In genomic region chr12:111514874-111515649, GRCm38 (mm10) we compare ENCODE assay signal across 13 mouse cellular contexts. TPM values are rescaled to one million over a fixed set of nuclear protein-coding genes. Genes with fewer than 3 reads are reported as not detected.
DNase-seq lines count a peak whose midpoint lies in the region; ATAC-seq and TF ChIP-seq lines count a peak whose summit lies in the region.
"Had no signal": no experiment of that assay in that cellular context is flagged by ENCODE, and none has a peak within 500 bp of the region (broad histone marks: within the 10 kb centered on the region; RNA-seq: fewer than 3 reads in every experiment).

No protein-coding gene starts in this region.

- peak; percentile 25 for TF ChIP-seq RAD21 in MEL (IDR thresholded peaks at IDR 0.05; ENCODE audit: low read depth, low read length)

- H3K27me3 ChIP-seq in kidney, embryonic 16.5 days (ENCODE audit: insufficient read depth, low read length): no peaks in the 10 kb centered on the region
- H3K27me3 ChIP-seq in MEL (ENCODE audit: control insufficient read depth in 1 of 2, insufficient read depth in 2 of 2, low read length in 2 of 2): no peaks in the 10 kb centered on the region
- 0 out of 2 replicates have a peak, but pooled peaks cover 6% of the 10 kb centered on the region for H3K27me3 ChIP-seq in liver, embryonic 15.5 days
- no peaks in the 10 kb centered on the region for H3K27me3 ChIP-seq in limb, embryonic 10.5 days (ENCODE audit: low read depth, poor library complexity, severe bottlenecking)
- H3K27me3 ChIP-seq: forebrain, embryonic 15.5 days; heart, embryonic 13.5 days; Patski; stomach, embryonic 15.5 days had no signal

- H3K4me1 ChIP-seq in kidney, embryonic 16.5 days (ENCODE audit: insufficient read depth, low read length): 0 out of 2 replicates have a peak, but pooled peaks cover 5% of the 10 kb centered on the region
- H3K4me1 ChIP-seq in MEL (ENCODE audit: control insufficient read depth in 1 of 2, insufficient read depth in 2 of 2, low read length in 2 of 2): peaks cover 7 to 34% of the 10 kb centered on the region in 2 experiments
- H3K4me1 ChIP-seq in liver, embryonic 15.5 days (replicated peaks): peaks cover 62% of the 10 kb centered on the region
- no peaks in the 10 kb centered on the region for H3K4me1 ChIP-seq in limb, embryonic 10.5 days
- H3K4me1 ChIP-seq: forebrain, embryonic 15.5 days; stomach, embryonic 15.5 days had no signal

- H3K27ac ChIP-seq in kidney, embryonic 16.5 days (ENCODE audit: low read length): peak overlapping the region; percentile 16; the same call in 1 of the 2 replicates
- H3K27ac ChIP-seq in MEL (ENCODE audit: control insufficient read depth, low read depth, low read length): no peak overlapping the region
- H3K27ac ChIP-seq in liver, embryonic 15.5 days (replicated peaks): peak overlapping the region; percentile 99
- no peak overlapping the region for H3K27ac ChIP-seq in limb, embryonic 10.5 days
- H3K27ac ChIP-seq: forebrain, embryonic 15.5 days; heart, embryonic 13.5 days; stomach, embryonic 15.5 days had no signal

- TF ChIP-seq CTCF in MEL (IDR thresholded peaks at IDR 0.05 in 2 of 3, conservative IDR thresholded peaks at IDR 0.05 in 1 of 3; ENCODE audit: control insufficient read depth in 1 of 3, insufficient read depth in 1 of 3, low read depth in 2 of 3, low read length in 3 of 3, poor library complexity in 1 of 3, severe bottlenecking in 1 of 3): peak; percentile 28 to 41 (median 32); a peak in 4 of 6 replicates

- H3K9me3 ChIP-seq in kidney, embryonic 16.5 days (ENCODE audit: low read length): no peaks in the 10 kb centered on the region
- H3K9me3 ChIP-seq in MEL (replicated peaks; ENCODE audit: insufficient read depth, low read length): no peaks in the 10 kb centered on the region
- no peaks in the 10 kb centered on the region for H3K9me3 ChIP-seq in liver, embryonic 15.5 days (replicated peaks)
- no peaks in the 10 kb centered on the region for H3K9me3 ChIP-seq in limb, embryonic 10.5 days (replicated peaks)
- H3K9me3 ChIP-seq: forebrain, embryonic 15.5 days; heart, embryonic 13.5 days; stomach, embryonic 15.5 days had no signal

- no peak for DNase-seq in kidney, postnatal 14 days
- DNase-seq in CD4-positive helper T cell, adult 2 months (ENCODE audit: low read depth, low spot score): peak; percentile 19
- DNase-seq in MEL (ENCODE audit: low read depth, low spot score): peak; percentile 48
- DNase-seq in limb, embryonic 10.5 days (ENCODE audit: low spot score): no peak
- DNase-seq in left cerebral cortex, adult 8-10 months (ENCODE audit: low spot score in 2 of 2): no peak
- DNase-seq in embryo, embryonic 10.5 days (ENCODE audit: low spot score): no peak
- DNase-seq: lung, postnatal 10 days had no signal

- 63% methylated on average over 7 of the region's 7 CpGs for WGBS in kidney, embryonic 16.5 days
- 55% methylated on average over 7 of the region's 7 CpGs for WGBS in liver, embryonic 15.5 days (ENCODE audit: insufficient replicate concordance)
- WGBS in limb, embryonic 10.5 days: 89% methylated on average over 7 of the region's 7 CpGs

- peak; percentile 32; the same call in 1 of the 2 replicates for ATAC-seq in kidney, embryonic 16.5 days (ENCODE audit: low FRiP score, low TSS enrichment)
- ATAC-seq in liver, embryonic 15.5 days (ENCODE audit: insufficient read depth): no peak
- ATAC-seq: forebrain, embryonic 15.5 days; Patski had no signal

- no peak overlapping the region for H3K9ac ChIP-seq in kidney, embryonic 16.5 days (replicated peaks; ENCODE audit: low read length)
- H3K9ac ChIP-seq in MEL (ENCODE audit: control insufficient read depth, low read depth, low read length, poor library complexity, severe bottlenecking): no peak overlapping the region
- peak overlapping the region; percentile 59 for H3K9ac ChIP-seq in liver, embryonic 15.5 days
- H3K9ac ChIP-seq: forebrain, embryonic 15.5 days; stomach, embryonic 15.5 days had no signal

- no peaks in the 10 kb centered on the region for H3K79me2 ChIP-seq in MEL (ENCODE audit: control insufficient read depth, insufficient read depth, low read length, poor library complexity)

- no peak overlapping the region for H3K4me2 ChIP-seq in kidney, embryonic 16.5 days (replicated peaks; ENCODE audit: low read depth, low read length)
- peak overlapping the region; percentile 64 for H3K4me2 ChIP-seq in liver, embryonic 15.5 days
- H3K4me2 ChIP-seq: forebrain, embryonic 15.5 days; heart, embryonic 13.5 days; stomach, embryonic 15.5 days had no signal

- no peaks in the 10 kb centered on the region for H3K36me3 ChIP-seq in kidney, embryonic 16.5 days (ENCODE audit: insufficient read depth, low read length)
- peaks cover 0 to 21% of the 10 kb centered on the region in 2 experiments; a peak in 2 of 4 replicates for H3K36me3 ChIP-seq in MEL (ENCODE audit: control insufficient read depth in 1 of 2, insufficient read depth in 2 of 2, low read length in 2 of 2)
- no peaks in the 10 kb centered on the region for H3K36me3 ChIP-seq in liver, embryonic 15.5 days (replicated peaks)
- H3K36me3 ChIP-seq in limb, embryonic 10.5 days: no peaks in the 10 kb centered on the region
- H3K36me3 ChIP-seq: forebrain, embryonic 15.5 days; heart, embryonic 13.5 days; stomach, embryonic 15.5 days had no signal

- TF ChIP-seq EP300 in MEL (IDR thresholded peaks at IDR 0.05; ENCODE audit: low read depth in 1 of 2, low read length in 2 of 2): no peak

- TF ChIP-seq POLR2A in MEL (IDR thresholded peaks at IDR 0.05; ENCODE audit: control insufficient read depth in 1 of 2, insufficient read depth in 1 of 2, low read depth in 1 of 2, low read length in 2 of 2, poor library complexity in 1 of 2): no peak

- H3K4me3 ChIP-seq in kidney, embryonic 16.5 days (ENCODE audit: low read length): no peak overlapping the region
- no peak overlapping the region for H3K4me3 ChIP-seq in MEL (ENCODE audit: control insufficient read depth in 1 of 2, insufficient read depth in 1 of 2, low read depth in 2 of 2, low read length in 2 of 2)
- H3K4me3 ChIP-seq in liver, embryonic 15.5 days (replicated peaks): peak overlapping the region; percentile 46
- no peak overlapping the region for H3K4me3 ChIP-seq in limb, embryonic 10.5 days
- H3K4me3 ChIP-seq: forebrain, embryonic 15.5 days; heart, embryonic 13.5 days; stomach, embryonic 15.5 days had no signal

TF ChIP-seq in MEL, 35 proteins besides CTCF, POLR2A, EP300 and RAD21:
- TF ChIP-seq ZC3H11A (IDR thresholded peaks at IDR 0.05; ENCODE audit: low read depth, low read length): 0 out of 2 replicates have a peak, but pooled peaks have one; percentile 15
- no peak for TF ChIP-seq BHLHE40 (IDR thresholded peaks at IDR 0.05; ENCODE audit: borderline replicate concordance, low read depth, low read length)

RNA-seq across cellular contexts. Expression of gene Eif5, which starts 22.8 kb away (rescaled TPM):
- polyA plus RNA-seq in kidney, embryonic 16.5 days (2015; fragmentation: Nextera tagmentation; extraction: Ambion mirVana): 481 and 498 TPM in 2 replicates
- total RNA-seq in MEL (2012; rRNA removed): 183 and 201 TPM in 2 replicates
- polyA plus RNA-seq in MEL (2012; ENCODE audit: insufficient read depth in 1 of 2, insufficient read length in 2 of 2, low read depth in 1 of 2, low replicate concordance in 2 of 2, missing spikeins in 1 of 2): 100 to 1,000 TPM; 276 to 330 TPM
- polyA plus RNA-seq in liver, embryonic 15.5 days (2015; fragmentation: Nextera tagmentation; extraction: Ambion mirVana): 499 and 578 TPM in 2 replicates
- polyA plus RNA-seq in limb, embryonic 10.5 days (2016; fragmentation: Nextera tagmentation; extraction: Ambion mirVana): 669 and 688 TPM in 2 replicates
- total RNA-seq in left cerebral cortex, adult 8-10 months (2022): 100 to 1,000 TPM; 244 to 339 (median 284) TPM

RNA-seq across cellular contexts. Expression of gene Gm266, which starts 29.4 kb away (rescaled TPM):
- 78.6 and 84.8 TPM in 2 replicates for polyA plus RNA-seq in kidney, embryonic 16.5 days (2015; fragmentation: Nextera tagmentation; extraction: Ambion mirVana)
- not detected in 2 replicates for total RNA-seq in MEL (2012; rRNA removed)
- not detected for polyA plus RNA-seq in MEL (2012; ENCODE audit: insufficient read depth in 1 of 2, insufficient read length in 2 of 2, low read depth in 1 of 2, low replicate concordance in 2 of 2, missing spikeins in 1 of 2)
- polyA plus RNA-seq in liver, embryonic 15.5 days (2015; fragmentation: Nextera tagmentation; extraction: Ambion mirVana): 0.56 and 0.62 TPM in 2 replicates
- polyA plus RNA-seq in limb, embryonic 10.5 days (2016; fragmentation: Nextera tagmentation; extraction: Ambion mirVana): 11.4 and 13.7 TPM in 2 replicates
- total RNA-seq in left cerebral cortex, adult 8-10 months (2022): 1 to 10 TPM; 3.0 to 5.1 (median 3.8) TPM

RNA-seq across cellular contexts. Expression of gene Mark3, which starts 59.3 kb away (rescaled TPM):
- polyA plus RNA-seq in kidney, embryonic 16.5 days (2015; fragmentation: Nextera tagmentation; extraction: Ambion mirVana): 31.5 and 32.2 TPM in 2 replicates
- total RNA-seq in MEL (2012; rRNA removed): 60.2 and 71.6 TPM in 2 replicates
- 10 to 100 TPM in 1 of 2 experiments, not detected in 1; 43.9 TPM for polyA plus RNA-seq in MEL (2012; ENCODE audit: insufficient read depth in 1 of 2, insufficient read length in 2 of 2, low read depth in 1 of 2, low replicate concordance in 2 of 2, missing spikeins in 1 of 2)
- 13.3 and 17.4 TPM in 2 replicates for polyA plus RNA-seq in liver, embryonic 15.5 days (2015; fragmentation: Nextera tagmentation; extraction: Ambion mirVana)
- 47.4 and 50.6 TPM in 2 replicates for polyA plus RNA-seq in limb, embryonic 10.5 days (2016; fragmentation: Nextera tagmentation; extraction: Ambion mirVana)
- 10 to 100 TPM; 84.7 to 97.3 (median 85.8) TPM for total RNA-seq in left cerebral cortex, adult 8-10 months (2022)

Comparison
In these comparisons a context has a peak if more than half of its experiments do, and no peak if none do; other contexts are left out.
1. H3K27ac ChIP-seq: peak in kidney, embryonic 16.5 days (single experiment) and liver, embryonic 15.5 days (single experiment); none in MEL (single experiment) and limb, embryonic 10.5 days (single experiment).
2. DNase-seq: peak in CD4-positive helper T cell, adult 2 months (single experiment) and MEL (single experiment); none in kidney, postnatal 14 days (single experiment), limb, embryonic 10.5 days (single experiment), left cerebral cortex, adult 8-10 months (0 of 2) and embryo, embryonic 10.5 days (single experiment).